Mouse (Mus musculus) v-Abl transformed pro-B cells (cell line): Measurements from ENCODE around the gene Olfr998.

ENCODE experiments used
- in situ Hi-C, 2 experiments: fragments of 400-800 bp; cut with MboI; formaldehyde crosslinking; loops; one replicate each; pipeline ENCODE4 v1.15.1; 2025; ENCODE audit not compliant: unreplicated experiment in 2 of 2

Gene Olfr998

GRCm38 (mm10) chr2:85588648-85589047 lies at the start of gene Olfr998:
Gene Olfr998 (plus strand): TSS chr2:85588948.
- in situ Hi-C loops = loop anchor here in 1 of 2 experiments (25.0 kb wide), 1 partner anchor 1676 kb away; no protein-coding TSS in a partner anchor

GRCm38 (mm10) chr2:85554806-85555205 lies 33.9 kb upstream of the Olfr998 start:
- in situ Hi-C loops = loop anchor here (25.0 kb wide), 2 partner anchors 693 to 793 kb away; no protein-coding TSS in a partner anchor

- in situ Hi-C loops = loop anchor here (5.0 to 25.0 kb wide), 6 partner anchors 315 to 1108 kb away; no protein-coding TSS in a partner anchor
Observed at GRCm38 (mm10) chr2:85560226-85560625, 28.5 kb upstream of the Olfr998 start.

DNA sequence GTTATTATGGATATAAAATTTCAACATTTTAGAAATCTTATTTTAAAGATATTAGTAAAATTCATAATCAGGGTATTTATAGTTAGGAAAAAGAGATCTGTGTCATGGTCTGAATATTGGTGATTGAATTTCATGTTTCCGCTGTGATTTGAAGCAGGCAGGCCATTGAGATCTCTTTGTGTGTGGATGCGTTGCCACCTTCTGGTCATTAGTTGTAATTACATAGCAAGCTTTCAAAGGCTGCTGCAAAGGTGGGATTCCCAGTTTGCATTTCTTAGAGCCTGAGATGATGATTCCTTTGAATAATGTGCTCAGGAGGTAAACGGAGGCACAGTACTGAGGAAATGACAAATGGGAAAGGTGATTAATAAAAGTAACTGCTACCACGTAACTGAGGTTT lies 27.6 kb upstream of the Olfr998 start:
- in situ Hi-C loops = loop anchor here (5.0 to 25.0 kb wide), 6 partner anchors 316 to 1109 kb away; no protein-coding TSS in a partner anchor

- in situ Hi-C loops = loop anchor here in 1 of 2 experiments (25.0 kb wide), 1 partner anchor 1667 kb away; no protein-coding TSS in a partner anchor
Observed at GRCm38 (mm10) chr2:85578915-85579314, 9.8 kb upstream of the Olfr998 start, which contains the start of gene Olfr996. Gene Olfr996 (plus strand): TSS chr2:85579215.

DNA sequence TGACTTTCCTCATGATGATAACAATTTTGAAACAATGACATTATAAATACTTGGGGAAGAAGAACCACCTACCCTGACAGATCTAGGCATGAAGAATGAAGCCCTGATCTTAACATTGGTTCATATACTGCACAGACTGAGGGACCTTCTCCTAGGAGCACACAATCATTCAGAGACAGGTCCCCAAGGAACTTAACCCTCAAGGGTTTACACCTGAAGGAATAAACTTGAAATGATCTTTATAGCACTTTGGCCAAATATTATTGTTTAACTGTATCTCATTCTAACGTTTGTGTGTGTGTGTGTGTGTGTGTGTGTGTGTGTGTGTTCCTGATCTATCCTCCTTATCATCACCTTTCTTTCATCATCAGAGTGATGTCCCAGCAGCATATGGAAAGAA lies 23.1 kb downstream of the Olfr998 start, which contains the start of gene Olfr1000:
Olfr1000 (minus strand) TSS at position 101 of the 400 bp plus-strand sequence.
- in situ Hi-C loops = no loop called here
